Mouse (Mus musculus) lung, embryonic 14.5 days (tissue): Measurements from ENCODE around the gene Hist1h3d. TPM values are rescaled to one million over a fixed set of nuclear protein-coding genes. Genes with fewer than 3 reads are reported as not detected.
"Not testable (repeated sequence)": the region's sequence is repeated elsewhere in the genome, so short reads cannot be mapped to it uniquely, and the experiment has no call there.

Source experiments
- ATAC-seq: fragments of 200-750 bp; cut with Nextera tagmentation; 2 replicates; pipeline ENCODE4 v1.8.0; 2017; ENCODE audit warnings: mild to moderate bottlenecking, moderate TSS enrichment, moderate library complexity; ENCODE audit not compliant: insufficient read depth
- DNase-seq: peaks from one replicate; pipeline ENCODE4 v3.0.0-alpha.2; 2015
- H3K27ac ChIP-seq: fragments of 300-500 bp; sonication (generic); 2 replicates; pipeline ENCODE4 v1.5.1; 2014; ENCODE audit warnings: low read depth, mild to moderate bottlenecking, moderate library complexity
- H3K27me3 ChIP-seq: fragments of 300-500 bp; sonication (generic); 2 replicates; pipeline ENCODE4 v1.6.1; 2014; ENCODE audit warnings: low read length, control low read depth; ENCODE audit not compliant: insufficient read depth
- H3K36me3 ChIP-seq: fragments of 300-500 bp; sonication (generic); 2 replicates; pipeline ENCODE4 v1.6.1; 2014; ENCODE audit warnings: control low read depth; ENCODE audit not compliant: insufficient read depth
- H3K4me1 ChIP-seq: fragments of 300-500 bp; sonication (generic); 2 replicates; pipeline ENCODE4 v1.6.1; 2014; ENCODE audit warnings: antibody characterized with exemption, control low read depth; ENCODE audit not compliant: insufficient read depth
- H3K4me2 ChIP-seq: fragments of 300-500 bp; sonication (generic); 2 replicates; pipeline ENCODE4 v1.6.1; 2014; ENCODE audit warnings: mild to moderate bottlenecking
- H3K4me3 ChIP-seq: fragments of 300-500 bp; sonication (generic); 2 replicates; pipeline ENCODE4 v1.5.1; 2014; ENCODE audit warnings: low read depth, low read length
- H3K9ac ChIP-seq: fragments of 300-500 bp; sonication (generic); 2 replicates; pipeline ENCODE4 v1.6.1; 2014
- H3K9me3 ChIP-seq: fragments of 300-500 bp; sonication (generic); 2 replicates; pipeline ENCODE4 v1.6.1; 2016; ENCODE audit warnings: low read depth, low read length, control low read depth
- CTCF ChIP-seq: IDR thresholded peaks from 2 replicates; pipeline ENCODE4 v1.5.1; 2016; ENCODE audit warnings: antibody characterized with exemption, low read depth
- WGBS: fragments of 180-500 bp; shearing (Covaris S2); extraction: QIAGEN DNeasy Blood & Tissue Kit; methylation state at CpG from one replicate; pipeline ENCODE4 v1.1.7; 2014; 5-methylcytosine and 5-hydroxymethylcytosine counted together
- polyA plus RNA-seq: library from polyadenylated mRNA; unstranded; fragments of >200 nt; fragmentation: Nextera tagmentation; extraction: Ambion mirVana; gene quantifications from 2 replicates; pipeline ENCODE4 v1.2.1, GENCODE M21; 2014

The Hist1h3d gene
- polyA plus RNA-seq, 1 experiment from 2014 or later = 13.9 TPM

DNA sequence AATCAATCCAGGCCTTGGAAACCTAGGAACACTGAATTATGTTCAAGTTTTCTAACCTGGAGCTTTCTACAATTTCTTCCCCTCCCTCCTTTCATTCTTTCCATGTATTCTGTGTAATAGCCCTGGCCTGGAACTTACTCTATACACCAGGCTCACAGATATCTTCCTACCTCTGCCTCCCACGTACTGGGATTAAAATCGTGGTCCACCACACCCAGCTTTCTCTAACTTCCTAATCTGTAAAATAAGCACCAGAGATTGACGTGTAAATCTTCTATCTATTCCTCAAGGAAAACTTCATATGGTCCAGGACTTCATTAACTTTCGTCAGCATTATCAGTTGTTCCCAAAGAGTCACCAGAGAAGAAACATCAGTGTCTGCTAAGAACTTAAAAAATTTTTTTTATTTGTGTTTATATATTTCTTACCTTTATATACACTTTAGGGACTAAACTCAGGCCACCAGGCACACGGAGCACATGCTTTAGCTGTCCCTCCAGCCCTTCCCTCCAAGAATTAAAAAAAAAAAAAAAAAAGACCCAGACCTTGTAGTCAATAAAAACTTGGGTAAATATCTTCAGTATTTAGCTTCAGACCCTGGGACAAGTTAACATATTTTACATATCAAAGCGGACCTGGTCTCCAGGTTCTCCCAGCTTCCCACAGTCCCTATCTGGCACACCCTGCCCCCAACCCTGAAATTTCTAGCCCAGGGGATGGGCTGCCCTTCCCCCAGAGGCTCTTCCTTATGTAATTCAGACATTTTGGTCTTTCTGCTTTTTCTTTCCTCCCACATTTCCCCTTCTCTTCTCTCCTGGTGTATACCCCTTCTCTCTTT lies 6.9 kb downstream of the Hist1h3d start:
- H3K4me2 ChIP-seq = peak overlapping the region; percentile 86

DNA sequence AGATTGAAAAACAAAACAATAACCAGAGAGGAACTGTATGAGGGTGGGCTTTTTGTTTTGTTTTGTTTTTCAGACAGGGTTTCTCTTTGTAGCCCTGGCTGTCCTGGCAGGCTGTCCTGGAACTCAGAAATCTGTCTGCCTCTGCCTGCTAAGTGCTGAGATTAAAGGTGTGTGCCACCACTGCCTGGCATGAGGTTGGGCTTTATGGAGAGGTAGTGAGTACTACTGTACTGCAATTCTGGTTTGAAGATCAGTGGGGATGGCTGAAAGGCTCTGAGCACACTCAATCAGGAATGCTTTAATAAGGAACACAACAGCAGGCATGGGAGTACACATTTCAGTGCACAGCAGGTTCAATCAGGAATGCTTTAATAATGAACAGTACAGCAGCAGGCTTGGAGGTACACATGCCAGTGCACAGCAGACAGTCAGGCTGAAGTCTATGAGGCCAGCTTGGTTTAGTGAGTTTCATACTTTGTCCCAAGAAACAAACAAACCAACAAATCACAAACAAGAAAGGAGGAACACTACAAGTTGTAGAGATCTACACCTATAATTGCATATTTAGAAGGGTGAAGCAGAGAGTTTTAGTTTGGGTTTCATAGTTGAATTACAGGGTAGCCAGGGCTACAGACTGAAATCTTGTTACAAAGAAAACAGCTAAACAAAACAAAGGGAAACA lies 8.0 kb downstream of the Hist1h3d start:
- Histone ChIP-seq H3K27me3 (no peaks in the 10 kb centered on the region), H3K27ac (peak overlapping the region; percentile 99), H3K4me3 (peak overlapping the region; percentile 58; the same call in 1 of the 2 replicates), H3K4me2 (peak overlapping the region; percentile 86), H3K9me3 (no peaks in the 10 kb centered on the region), H3K9ac (peak overlapping the region; percentile 84; the same call in 1 of the 2 replicates), H3K4me1 (peaks cover 12% of the 10 kb centered on the region), H3K36me3 (no peaks in the 10 kb centered on the region)
- DNase-seq = peak; percentile 9
- no peak for ATAC-seq
- no peak for TF ChIP-seq CTCF

More for the DNA sequence above, 6.9 kb downstream of the Hist1h3d start:
- Histone ChIP-seq H3K9ac (peak overlapping the region; percentile 84), H3K4me3 (peak overlapping the region; percentile 58), H3K9me3 (no peaks in the 10 kb centered on the region), H3K4me1 (peaks cover 12% of the 10 kb centered on the region), H3K27ac (peak overlapping the region; percentile 99), H3K27me3 (no peaks in the 10 kb centered on the region), H3K36me3 (no peaks in the 10 kb centered on the region)
- ATAC-seq (no peak), DNase-seq (peak; percentile 64)
- no peak for TF ChIP-seq CTCF
- WGBS = 7% methylated on average over 6 of the region's 6 CpGs

DNA sequence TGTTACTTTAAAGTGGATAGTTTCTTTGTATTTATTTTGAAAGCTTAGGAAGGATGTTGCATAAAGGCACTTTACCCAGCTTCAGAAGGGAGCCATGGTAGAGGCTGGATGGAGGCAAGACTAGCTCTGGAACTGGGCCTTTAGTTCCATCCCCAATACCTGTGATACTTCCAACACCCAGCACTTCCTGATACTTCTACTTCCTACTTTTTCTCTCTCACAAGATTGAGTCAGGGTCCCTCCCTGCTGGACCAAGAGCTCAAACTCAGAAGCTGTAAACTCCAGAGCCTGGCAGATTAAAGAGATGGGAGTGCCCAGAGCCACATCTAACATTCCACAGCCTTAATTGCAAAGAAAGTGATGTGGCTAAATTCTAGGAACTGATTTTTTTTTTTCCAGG lies 8.8 kb downstream of the Hist1h3d start:
- Histone ChIP-seq H3K27ac (peak overlapping the region; percentile 99), H3K36me3 (no peaks in the 10 kb centered on the region), H3K4me2 (peak overlapping the region; percentile 90), H3K4me1 (peaks cover 12% of the 10 kb centered on the region), H3K9me3 (no peaks in the 10 kb centered on the region), H3K9ac (peak overlapping the region; percentile 80), H3K4me3 (peak overlapping the region; percentile 50), H3K27me3 (no peaks in the 10 kb centered on the region)
- ATAC-seq = no peak
- DNase-seq = peak; percentile 64
- TF ChIP-seq CTCF = no peak

DNA sequence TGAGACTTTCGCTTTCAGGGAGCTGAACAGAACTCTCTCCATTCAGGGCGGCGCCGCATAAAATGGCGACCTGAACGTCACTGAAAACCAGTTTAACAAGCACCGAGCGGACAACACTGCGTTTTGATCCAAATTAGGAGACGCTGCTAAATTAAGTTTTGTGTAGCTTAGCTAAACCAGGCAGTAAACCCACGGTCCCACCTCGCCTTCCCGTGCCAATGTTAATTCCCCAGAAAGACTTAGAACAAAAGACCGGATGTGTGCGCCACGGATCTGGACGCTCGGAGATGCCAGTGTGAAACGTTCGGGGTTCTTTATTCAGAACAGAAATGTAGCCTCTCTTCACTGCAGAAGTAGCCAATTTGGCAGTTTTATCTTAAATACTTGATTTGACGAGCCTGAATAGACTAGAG lies 9.5 kb downstream of the Hist1h3d start:
- no peak for TF ChIP-seq CTCF
- Histone ChIP-seq H3K36me3 (no peaks in the 10 kb centered on the region), H3K4me1 (peaks cover 12% of the 10 kb centered on the region), H3K27ac (peak overlapping the region; percentile 99), H3K4me3 (peak overlapping the region; percentile 50), H3K4me2 (peak overlapping the region; percentile 90), H3K9ac (peak overlapping the region; percentile 80), H3K9me3 (no peaks in the 10 kb centered on the region), H3K27me3 (no peaks in the 10 kb centered on the region)
- ATAC-seq (no peak), DNase-seq (peak; percentile 90)
- WGBS = under 1% methylated on average over 21 of the region's 21 CpGs

DNA sequence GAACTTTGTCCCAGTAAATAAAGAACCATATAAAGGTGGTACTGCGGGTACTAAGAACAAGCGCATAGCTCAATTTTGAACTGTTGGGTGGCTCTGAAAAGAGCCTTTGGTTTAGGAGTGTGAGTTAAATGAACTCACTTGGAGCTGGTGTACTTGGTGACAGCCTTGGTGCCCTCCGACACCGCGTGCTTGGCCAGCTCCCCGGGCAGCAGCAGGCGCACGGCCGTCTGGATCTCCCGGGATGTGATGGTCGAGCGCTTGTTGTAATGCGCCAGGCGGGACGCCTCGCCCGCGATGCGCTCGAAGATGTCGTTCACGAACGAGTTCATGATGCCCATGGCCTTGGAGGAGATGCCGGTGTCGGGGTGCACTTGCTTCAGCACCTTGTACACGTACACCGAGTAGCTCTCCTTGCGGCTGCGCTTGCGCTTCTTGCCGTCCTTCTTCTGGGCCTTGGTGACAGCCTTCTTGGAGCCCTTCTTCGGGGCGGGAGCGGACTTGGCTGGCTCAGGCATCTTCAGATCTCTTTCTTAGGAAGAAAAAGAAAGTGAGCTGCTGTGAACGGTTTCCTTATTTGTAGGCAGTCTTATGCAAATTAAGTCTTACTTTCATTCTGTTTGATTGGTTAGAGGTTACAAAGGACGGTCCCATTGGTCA lies 10.0 kb downstream of the Hist1h3d start:
- H3K4me3 ChIP-seq = peak overlapping the region; percentile 50
- WGBS = 0% methylated on average over 27 of the region's 36 CpGs
- H3K27ac ChIP-seq = peak overlapping the region; percentile 99
- DNase-seq = peak; percentile 96
- H3K4me1 ChIP-seq = peaks cover 12% of the 10 kb centered on the region
- H3K36me3 ChIP-seq, H3K9me3 ChIP-seq, H3K27me3 ChIP-seq: not testable (repeated sequence)
- peak overlapping the region; percentile 90 for H3K4me2 ChIP-seq
- peak overlapping the region; percentile 80 for H3K9ac ChIP-seq
- ATAC-seq = peak; percentile 86

DNA sequence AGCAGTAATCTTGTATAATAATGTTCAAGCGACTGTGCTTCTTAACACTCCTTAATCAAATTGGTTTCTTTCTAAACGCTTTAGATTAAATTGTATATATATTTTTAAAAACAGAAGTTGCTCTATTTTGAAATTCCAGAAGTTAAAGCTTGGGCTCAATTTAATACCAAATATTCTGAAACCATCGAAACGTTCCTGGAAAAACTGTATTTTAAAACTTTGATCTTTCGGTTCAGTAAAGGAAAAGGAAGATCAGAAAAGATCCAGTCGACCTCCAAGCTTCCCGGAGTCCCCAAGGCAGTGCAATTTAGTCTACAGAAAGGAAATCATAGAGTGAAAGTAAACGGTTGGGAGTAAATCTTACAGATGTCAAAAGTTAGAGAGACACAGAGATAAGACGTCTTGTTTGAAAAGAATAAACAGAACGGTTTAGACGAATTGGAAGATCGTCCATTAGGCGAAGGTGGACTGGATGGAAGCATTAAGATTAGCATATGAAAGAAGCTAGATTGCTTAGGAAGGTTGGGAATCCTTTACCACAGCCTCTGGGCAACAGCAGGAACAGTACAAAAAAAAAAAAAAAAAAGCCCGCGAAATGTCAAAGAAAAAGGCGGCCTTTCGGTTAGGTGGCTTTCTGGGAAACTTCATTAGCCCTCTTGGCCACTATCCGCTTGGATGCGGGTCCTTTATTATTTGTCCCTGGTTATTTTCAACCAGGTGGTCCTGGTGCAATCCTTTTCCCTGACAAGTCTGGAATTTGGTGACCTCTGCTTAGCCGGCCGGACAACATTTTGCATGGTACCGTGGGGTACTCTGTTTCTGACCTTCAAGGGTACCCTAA lies 10.8 kb downstream of the Hist1h3d start:
- TF ChIP-seq CTCF = no peak
- DNase-seq (peak; percentile 67), ATAC-seq (no peak)
- peak overlapping the region; percentile 99 for H3K27ac ChIP-seq
- no peaks in the 10 kb centered on the region for H3K36me3 ChIP-seq
- no peaks in the 10 kb centered on the region for H3K9me3 ChIP-seq
- 2% methylated on average over 22 of the region's 22 CpGs for whole genome bisulfite sequencing
- peak overlapping the region; percentile 90 for H3K4me2 ChIP-seq
- H3K4me3 ChIP-seq = peak overlapping the region; percentile 50
- peak overlapping the region; percentile 69 for H3K9ac ChIP-seq
- H3K27me3 ChIP-seq = no peaks in the 10 kb centered on the region
- peaks cover 12% of the 10 kb centered on the region for H3K4me1 ChIP-seq
